In genomic region chr12:25926367-25926766, GRCm38 (mm10) we compare ENCODE assay signal across 11 mouse cellular contexts.
DNase-seq lines count a peak whose midpoint lies in the region; ATAC-seq and TF ChIP-seq lines count a peak whose summit lies in the region.
"Had no signal": no experiment of that assay in that cellular context is flagged by ENCODE, and none has a peak within 500 bp of the region (broad histone marks: within the 10 kb centered on the region; RNA-seq: fewer than 3 reads in every experiment).

No protein-coding gene starts in this region.

- H3K4me3 ChIP-seq in left cerebral cortex, adult 2 months, result no peak overlapping the region
- H3K4me3 ChIP-seq in forebrain, embryonic 15.5 days, result no peak overlapping the region
- H3K4me3 ChIP-seq in hindbrain, embryonic 14.5 days (replicated peaks; ENCODE audit: low read length), result no peak overlapping the region
- H3K4me3 ChIP-seq in neural tube, embryonic 14.5 days (ENCODE audit: low read depth, low read length), result no peak overlapping the region
- H3K4me3 ChIP-seq: gastrocnemius, adult 2 months; megakaryocyte, embryonic 14.5 days had no signal

- no peaks in the 10 kb centered on the region for H3K36me3 ChIP-seq in forebrain, embryonic 15.5 days
- H3K36me3 ChIP-seq in hindbrain, embryonic 14.5 days (replicated peaks; ENCODE audit: control insufficient read depth, insufficient read depth), result no peaks in the 10 kb centered on the region
- H3K36me3 ChIP-seq in neural tube, embryonic 14.5 days (ENCODE audit: control insufficient read depth, insufficient read depth, low read length), result no peaks in the 10 kb centered on the region

- 17% methylated on average over 5 of the region's 5 CpGs for WGBS in forebrain, embryonic 15.5 days
- 27% methylated on average over 5 of the region's 5 CpGs for WGBS in hindbrain, embryonic 14.5 days
- 10% methylated on average over 5 of the region's 5 CpGs for WGBS in neural tube, embryonic 14.5 days

- H3K9ac ChIP-seq in forebrain, embryonic 15.5 days (replicated peaks), result no peak overlapping the region
- H3K9ac ChIP-seq in hindbrain, embryonic 14.5 days, result no peak overlapping the region
- no peak overlapping the region for H3K9ac ChIP-seq in neural tube, embryonic 14.5 days (replicated peaks; ENCODE audit: low read depth, low read length)

- no peak overlapping the region for H3K4me2 ChIP-seq in forebrain, embryonic 15.5 days (replicated peaks)
- no peak overlapping the region for H3K4me2 ChIP-seq in hindbrain, embryonic 14.5 days (replicated peaks)
- no peak overlapping the region for H3K4me2 ChIP-seq in neural tube, embryonic 14.5 days (ENCODE audit: low read depth, low read length)

- H3K27me3 ChIP-seq in forebrain, embryonic 15.5 days, result no peaks in the 10 kb centered on the region
- H3K27me3 ChIP-seq in hindbrain, embryonic 14.5 days (ENCODE audit: control insufficient read depth, insufficient read depth, low read length), result no peaks in the 10 kb centered on the region
- H3K27me3 ChIP-seq in neural tube, embryonic 14.5 days (ENCODE audit: control insufficient read depth, insufficient read depth, low read length), result no peaks in the 10 kb centered on the region
- H3K27me3 ChIP-seq: megakaryocyte, embryonic 14.5 days had no signal

- H3K4me1 ChIP-seq in forebrain, embryonic 15.5 days, result peaks cover 23% of the 10 kb centered on the region
- H3K4me1 ChIP-seq in hindbrain, embryonic 14.5 days (replicated peaks; ENCODE audit: control insufficient read depth, insufficient read depth, low read length), result peaks cover 11% of the 10 kb centered on the region; the same call in 1 of the 2 replicates
- peaks cover 8% of the 10 kb centered on the region for H3K4me1 ChIP-seq in neural tube, embryonic 14.5 days (ENCODE audit: control insufficient read depth, insufficient read depth, low read length)
- H3K4me1 ChIP-seq: megakaryocyte, embryonic 14.5 days had no signal

- H3K9me3 ChIP-seq in forebrain, embryonic 15.5 days, result no peaks in the 10 kb centered on the region
- H3K9me3 ChIP-seq in hindbrain, embryonic 14.5 days (ENCODE audit: control insufficient read depth, low read length), result no peaks in the 10 kb centered on the region
- H3K9me3 ChIP-seq in neural tube, embryonic 14.5 days (ENCODE audit: control insufficient read depth, low read length), result no peaks in the 10 kb centered on the region
- H3K9me3 ChIP-seq: megakaryocyte, embryonic 14.5 days had no signal

- H3K27ac ChIP-seq in left cerebral cortex, adult 2 months, result no peak overlapping the region
- peak overlapping the region; percentile 78 for H3K27ac ChIP-seq in forebrain, embryonic 15.5 days (replicated peaks)
- peak overlapping the region; percentile 63 for H3K27ac ChIP-seq in hindbrain, embryonic 14.5 days
- peak overlapping the region; percentile 60; the same call in 1 of the 2 replicates for H3K27ac ChIP-seq in neural tube, embryonic 14.5 days (ENCODE audit: low read depth, low read length)
- H3K27ac ChIP-seq: gastrocnemius, adult 2 months had no signal

- peak; percentile 11 for DNase-seq in left cerebral cortex, postnatal 4 days
- no peak for DNase-seq in left cerebral cortex, adult 2 months (ENCODE audit: extremely low spot score in 1 of 2, low spot score in 2 of 2)
- DNase-seq in hindbrain, embryonic 14.5 days (ENCODE audit: low spot score), result peak; percentile 64
- DNase-seq in thymus, adult 18-20 months, result no peak
- DNase-seq in embryo, embryonic 10.5 days (ENCODE audit: low spot score), result no peak
- DNase-seq: gastrocnemius, adult 2 months; heart, postnatal 10 days; kidney, postnatal 14 days had no signal

- peak; percentile 64 for ATAC-seq in forebrain, embryonic 15.5 days (replicated peaks)
- peak; percentile 87 for ATAC-seq in hindbrain, embryonic 14.5 days (ENCODE audit: low FRiP score)
- ATAC-seq in neural tube, embryonic 14.5 days (ENCODE audit: low read depth), result peak; percentile 72

- TF ChIP-seq CTCF in left cerebral cortex, adult 2 months (IDR thresholded peaks at IDR 0.05), result no peak

- intact Hi-C loops in left cerebral cortex, postnatal 4 days (cut with DNase I), result no loop called here
- intact Hi-C loops in left cerebral cortex, adult 2 months (cut with DNase I), result no loop called here

Comparison
In these comparisons a context has a peak if more than half of its experiments do, and no peak if none do; other contexts are left out.
1. DNase-seq: peak in left cerebral cortex, postnatal 4 days (single experiment) and hindbrain, embryonic 14.5 days (single experiment); none in left cerebral cortex, adult 2 months (0 of 2), thymus, adult 18-20 months (0 of 2) and embryo, embryonic 10.5 days (single experiment).
2. Peak in every context shown above with its lines, with median percentiles within 50 percentile points of each other: ATAC-seq.